Mouse (Mus musculus) CD4-positive, CD25-positive, alpha-beta regulatory T cell (primary cell): ENCODE results near the gene Gm3424. TPM values are rescaled to one million over a fixed set of nuclear protein-coding genes. Genes with fewer than 3 reads are reported as not detected.

ENCODE experiments used
- polyA plus RNA-seq: library from polyadenylated mRNA; unstranded; fragments of 100-300 nt; shearing (Covaris generic); gene quantifications from one replicate; pipeline ENCODE4 v1.2.1, GENCODE M21; 2017

The Gm3424 gene
- not detected for polyA plus RNA-seq

DNA sequence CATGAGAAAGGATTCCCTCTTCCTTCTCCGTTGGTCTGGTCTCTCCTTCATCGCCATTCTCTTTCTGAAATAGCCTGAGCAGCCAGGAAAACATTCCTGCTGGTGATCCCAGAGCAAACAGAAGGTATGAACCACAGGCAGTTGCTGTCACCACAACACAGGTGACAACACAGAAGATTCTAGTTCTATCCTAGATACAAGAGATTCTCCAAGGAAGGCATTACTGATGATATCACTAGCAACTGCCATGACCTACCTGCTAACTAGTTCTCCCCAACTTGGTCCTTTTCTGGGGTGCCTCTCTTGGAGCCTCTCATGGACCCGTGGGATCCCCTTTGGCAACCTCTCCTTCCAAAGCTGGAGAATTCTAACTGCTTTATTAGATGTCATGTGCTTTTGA lies at the start of gene Gm3424:
TSS of gene Gm3424 (minus strand) at position 101 of the 400 bp plus-strand sequence.

DNA sequence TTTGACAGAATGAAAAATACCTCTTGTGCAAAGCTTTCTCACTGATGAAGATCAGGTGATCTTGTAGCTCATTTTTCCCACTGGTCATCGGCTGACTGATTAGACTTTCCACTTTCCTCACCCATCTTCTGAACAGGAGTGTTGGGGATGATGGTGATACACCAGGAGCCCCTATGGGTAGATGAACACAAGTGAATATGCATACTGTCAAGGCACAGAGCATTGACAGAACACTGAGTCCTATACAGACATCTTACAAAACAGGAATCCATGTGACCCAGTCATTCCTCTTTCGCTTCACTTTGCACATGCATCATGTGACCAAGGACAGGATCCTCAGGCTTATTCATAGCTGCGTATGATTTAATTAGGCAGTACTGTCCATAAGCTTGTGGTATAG lies 22.2 kb downstream of the Gm3424 start, which contains the start of gene Gm3383:
TSS of gene Gm3383 (minus strand) at position 101 of the 400 bp plus-strand sequence.

Other genes starting within 250 kb of the Gm3424 start
- gene Gm8265, start 197.3 kb downstream of the Gm3424 start, polyA plus RNA-seq = not detected
- not detected for gene Gm9603, start 142.9 kb downstream of the Gm3424 start, polyA plus RNA-seq
- gene Gm3373, start 88.8 kb downstream of the Gm3424 start, polyA plus RNA-seq = not detected
- gene Gm3383, start 22.3 kb downstream of the Gm3424 start, polyA plus RNA-seq = 3.4 TPM
- 0.60 TPM for gene Gm8237, start 50.1 kb upstream of the Gm3424 start, polyA plus RNA-seq
- gene Gm3248, start 131.4 kb upstream of the Gm3424 start, polyA plus RNA-seq = 1.6 TPM
- not detected for gene Gm3453, start 148.8 kb upstream of the Gm3424 start, polyA plus RNA-seq
- not detected for gene Gm6337, start 227.9 kb upstream of the Gm3424 start, polyA plus RNA-seq